In genomic region chr11:35417911-35418552, GRCm38 (mm10) we compare ENCODE assay signal across 23 mouse cellular contexts.
A peak's percentile ranks its signal among the peaks of the same experiment; 100 is the strongest.
DNase-seq lines count a peak whose midpoint lies in the region; ATAC-seq and TF ChIP-seq lines count a peak whose summit lies in the region.
"Had no signal": no experiment of that assay in that cellular context is flagged by ENCODE, and none has a peak within 500 bp of the region (broad histone marks: within the 10 kb centered on the region; RNA-seq: fewer than 3 reads in every experiment).

No protein-coding gene starts in this region.

- no peak for ATAC-seq in embryonic facial prominence, embryonic 11.5 days (replicated peaks; ENCODE audit: insufficient number of reproducible peaks, low FRiP score, low TSS enrichment, low read depth)
- ATAC-seq in limb, embryonic 11.5 days (ENCODE audit: insufficient number of reproducible peaks, low FRiP score, low TSS enrichment, low read depth), result 0 out of 2 replicates have a peak, but pooled peaks have one; percentile 45
- no peak for ATAC-seq in forebrain, embryonic 13.5 days
- no peak for ATAC-seq in forebrain, embryonic 12.5 days (ENCODE audit: low FRiP score)

- no peak overlapping the region for H3K4me2 ChIP-seq in embryonic facial prominence, embryonic 11.5 days (ENCODE audit: low read depth, low read length)
- no peak overlapping the region for H3K4me2 ChIP-seq in limb, embryonic 11.5 days (ENCODE audit: low read depth, severe bottlenecking)
- no peak overlapping the region for H3K4me2 ChIP-seq in forebrain, embryonic 13.5 days
- H3K4me2 ChIP-seq in forebrain, embryonic 12.5 days, result no peak overlapping the region
- H3K4me2 ChIP-seq: hindbrain, embryonic 14.5 days; liver, embryonic 11.5 days; lung, embryonic 15.5 days; midbrain, embryonic 12.5 days had no signal

- 31% methylated on average over 13 of the region's 13 CpGs for WGBS in embryonic facial prominence, embryonic 11.5 days
- WGBS in limb, embryonic 11.5 days, result 10% methylated on average over 13 of the region's 13 CpGs
- WGBS in forebrain, embryonic 13.5 days, result 67% methylated on average over 13 of the region's 13 CpGs
- 59% methylated on average over 13 of the region's 13 CpGs for WGBS in forebrain, embryonic 12.5 days

- no peaks in the 10 kb centered on the region for H3K36me3 ChIP-seq in E14TG2a.4 (ENCODE audit: insufficient read depth, low read length)
- H3K36me3 ChIP-seq in ES-E14 (ENCODE audit: control insufficient read depth, insufficient read depth, low read length, poor library complexity, severe bottlenecking), result no peaks in the 10 kb centered on the region
- no peaks in the 10 kb centered on the region for H3K36me3 ChIP-seq in embryonic facial prominence, embryonic 11.5 days (replicated peaks; ENCODE audit: control insufficient read depth, insufficient read depth, low read depth, low read length)
- H3K36me3 ChIP-seq in limb, embryonic 11.5 days (ENCODE audit: control insufficient read depth, insufficient read depth, low read length), result no peaks in the 10 kb centered on the region
- H3K36me3 ChIP-seq in forebrain, embryonic 13.5 days (ENCODE audit: poor library complexity, severe bottlenecking), result no peaks in the 10 kb centered on the region
- no peaks in the 10 kb centered on the region for H3K36me3 ChIP-seq in forebrain, embryonic 12.5 days (replicated peaks)
- H3K36me3 ChIP-seq: lung, embryonic 15.5 days; midbrain, embryonic 12.5 days had no signal

- H3K9me3 ChIP-seq in E14TG2a.4 (ENCODE audit: low read length), result no peaks in the 10 kb centered on the region
- H3K9me3 ChIP-seq in ES-E14 (ENCODE audit: control insufficient read depth, insufficient read depth, low read depth, low read length), result no peaks in the 10 kb centered on the region
- H3K9me3 ChIP-seq in embryonic facial prominence, embryonic 11.5 days (replicated peaks; ENCODE audit: control insufficient read depth, low read length), result no peaks in the 10 kb centered on the region
- no peaks in the 10 kb centered on the region for H3K9me3 ChIP-seq in limb, embryonic 11.5 days (ENCODE audit: control insufficient read depth, low read length)
- no peaks in the 10 kb centered on the region for H3K9me3 ChIP-seq in forebrain, embryonic 13.5 days (replicated peaks)
- H3K9me3 ChIP-seq in forebrain, embryonic 12.5 days, result no peaks in the 10 kb centered on the region
- H3K9me3 ChIP-seq: lung, embryonic 15.5 days; midbrain, embryonic 12.5 days had no signal

- H3K27me3 ChIP-seq in E14TG2a.4 (ENCODE audit: insufficient read depth, low read length), result no peaks in the 10 kb centered on the region
- H3K27me3 ChIP-seq in embryonic facial prominence, embryonic 11.5 days (ENCODE audit: control insufficient read depth, insufficient read depth, low read length), result no peaks in the 10 kb centered on the region
- H3K27me3 ChIP-seq in limb, embryonic 11.5 days (ENCODE audit: control insufficient read depth, insufficient read depth, low read length), result no peaks in the 10 kb centered on the region
- H3K27me3 ChIP-seq in forebrain, embryonic 13.5 days, result no peaks in the 10 kb centered on the region
- peaks cover 17% of the 10 kb centered on the region for H3K27me3 ChIP-seq in forebrain, embryonic 12.5 days
- H3K27me3 ChIP-seq: lung, embryonic 15.5 days had no signal

- peak overlapping the region; percentile 49; the same call in 1 of the 2 replicates for H3K9ac ChIP-seq in ES-E14 (ENCODE audit: insufficient read depth, low read depth, low read length, poor library complexity, severe bottlenecking)
- no peak overlapping the region for H3K9ac ChIP-seq in embryonic facial prominence, embryonic 11.5 days (replicated peaks; ENCODE audit: low read length)
- H3K9ac ChIP-seq in limb, embryonic 11.5 days (ENCODE audit: low read length), result no peak overlapping the region
- no peak overlapping the region for H3K9ac ChIP-seq in forebrain, embryonic 13.5 days
- no peak overlapping the region for H3K9ac ChIP-seq in forebrain, embryonic 12.5 days
- H3K9ac ChIP-seq: hindbrain, embryonic 14.5 days; lung, embryonic 15.5 days; midbrain, embryonic 12.5 days had no signal

- DNase-seq in ES-E14 (ENCODE audit: low read depth, low spot score), result peak; percentile 56
- peak; percentile 75 for DNase-seq in embryonic facial prominence, embryonic 11.5 days (ENCODE audit: low spot score)
- DNase-seq in limb, embryonic 11.5 days (ENCODE audit: low spot score), result peak; percentile 56
- DNase-seq in ovary, adult 18-20 months (ENCODE audit: low spot score), result no peak
- no peak for DNase-seq in kidney, adult 18-20 months
- DNase-seq: adrenal gland, postnatal 14 days; cerebellum, adult 18-20 months; cerebellum, postnatal 36 days; gastrocnemius, postnatal 14 days; heart, postnatal 10 days; kidney, adult 2 months; kidney, postnatal 36 days; right cerebral cortex, adult 18-20 months; thymus, postnatal 4 days had no signal

- peak overlapping the region; percentile 80 for H3K27ac ChIP-seq in ES-E14 (ENCODE audit: insufficient read depth, low read depth, low read length, poor library complexity, severe bottlenecking)
- H3K27ac ChIP-seq in embryonic facial prominence, embryonic 11.5 days (replicated peaks; ENCODE audit: low read depth, low read length), result no peak overlapping the region
- no peak overlapping the region; the same call in 1 of the 2 replicates for H3K27ac ChIP-seq in limb, embryonic 11.5 days (replicated peaks; ENCODE audit: low read depth, low read length)
- no peak overlapping the region for H3K27ac ChIP-seq in forebrain, embryonic 13.5 days
- no peak overlapping the region for H3K27ac ChIP-seq in forebrain, embryonic 12.5 days
- H3K27ac ChIP-seq: hindbrain, embryonic 14.5 days; lung, embryonic 15.5 days; macrophage; midbrain, embryonic 12.5 days had no signal

- no peak for TF ChIP-seq CTCF in E14TG2a.4 (conservative IDR thresholded peaks at IDR 0.05; ENCODE audit: low read length)

- H3K4me1 ChIP-seq in E14TG2a.4 (replicated peaks; ENCODE audit: low read depth, low read length) (peaks cover 91% of the 10 kb centered on the region), ES-E14 (ENCODE audit: control insufficient read depth in 2 of 2, insufficient read depth in 2 of 2, low read length in 2 of 2, poor library complexity in 1 of 2) (peaks cover 21 to 38% of the 10 kb centered on the region in 2 experiments)
- peaks cover 5% of the 10 kb centered on the region; the same call in 1 of the 2 replicates for H3K4me1 ChIP-seq in embryonic facial prominence, embryonic 11.5 days (ENCODE audit: control insufficient read depth, insufficient read depth, low read length)
- H3K4me1 ChIP-seq in limb, embryonic 11.5 days (ENCODE audit: control insufficient read depth, insufficient read depth, low read length), result peaks cover 32% of the 10 kb centered on the region
- H3K4me1 ChIP-seq in forebrain, embryonic 13.5 days, result peaks cover 12% of the 10 kb centered on the region
- peaks cover 15% of the 10 kb centered on the region; the same call in 1 of the 2 replicates for H3K4me1 ChIP-seq in forebrain, embryonic 12.5 days

- in situ Hi-C loops in ES-E14 (cut with MboI; ENCODE audit: low sequenced_read_pairs in 2 of 2, unreplicated experiment in 2 of 2), result loop anchor here in 1 of 2 experiments (25.0 kb wide), 1 partner anchor 1881 kb away; no protein-coding TSS in a partner anchor

- H3K4me3 ChIP-seq in E14TG2a.4 (replicated peaks; ENCODE audit: low read length) (peak overlapping the region; percentile 55), ES-E14 (ENCODE audit: insufficient read depth in 1 of 2, low read depth in 1 of 2, low read length in 2 of 2, poor library complexity in 1 of 2, severe bottlenecking in 1 of 2) (no peak overlapping the region)
- H3K4me3 ChIP-seq in embryonic facial prominence, embryonic 11.5 days (ENCODE audit: low read depth, low read length), result no peak overlapping the region
- H3K4me3 ChIP-seq in limb, embryonic 11.5 days (ENCODE audit: low read depth, low read length), result no peak overlapping the region
- no peak overlapping the region for H3K4me3 ChIP-seq in forebrain, embryonic 13.5 days
- H3K4me3 ChIP-seq in forebrain, embryonic 12.5 days (replicated peaks), result no peak overlapping the region
- H3K4me3 ChIP-seq: lung, embryonic 15.5 days; midbrain, embryonic 12.5 days; myocyte had no signal

TF ChIP-seq in ES-E14, 5 proteins besides CTCF, POLR2A, EP300 and RAD21:
- no peak for TF ChIP-seq CHD2 (IDR thresholded peaks at IDR 0.05; ENCODE audit: low read depth, low read length)
- TF ChIP-seq ZNF384 (IDR thresholded peaks at IDR 0.05; ENCODE audit: low read depth, low read length), result no peak
- TF ChIP-seq HCFC1 (IDR thresholded peaks at IDR 0.05; ENCODE audit: borderline replicate concordance, insufficient read depth, low read length), result no peak
- no peak for TF ChIP-seq MAFK (IDR thresholded peaks at IDR 0.05; ENCODE audit: insufficient read depth, low read depth, low read length)
- no peak for TF ChIP-seq ZC3H11A (IDR thresholded peaks at IDR 0.05; ENCODE audit: borderline replicate concordance, low read depth, low read length)

Comparison
In these comparisons a context has a peak if more than half of its experiments do, and no peak if none do; other contexts are left out.
1. DNase-seq: peak in ES-E14 (single experiment), embryonic facial prominence, embryonic 11.5 days (single experiment) and limb, embryonic 11.5 days (single experiment); none in ovary, adult 18-20 months (single experiment) and kidney, adult 18-20 months (single experiment).